Mouse (Mus musculus): Measurements from ENCODE around the gene Xylt1.

Gene Xylt1

GRCm38 (mm10) chr7:117567252-117567651, 186.5 kb downstream of the Xylt1 start:
- no peak for DNase-seq

GRCm38 (mm10) chr7:117567653-117568340, 187.0 kb downstream of the Xylt1 start:
- DNase-seq = no peak

- DNase-seq = no peak
These were observed 190.4 kb downstream of the Xylt1 start for GRCm38 (mm10) chr7:117571131-117571530.

GRCm38 (mm10) chr7:117571713-117572112, 190.9 kb downstream of the Xylt1 start:
- no peak for DNase-seq

- DNase-seq = peak; percentile 36
These were observed 192.4 kb downstream of the Xylt1 start for GRCm38 (mm10) chr7:117573170-117573569.

GRCm38 (mm10) chr7:117575417-117575816, 194.6 kb downstream of the Xylt1 start:
- DNase-seq = no peak

- DNase-seq = no peak
These were observed 196.3 kb downstream of the Xylt1 start for GRCm38 (mm10) chr7:117577035-117577434.

- no peak for DNase-seq
These were observed 204.4 kb downstream of the Xylt1 start for GRCm38 (mm10) chr7:117585164-117585563.

GRCm38 (mm10) chr7:117586811-117587210, 206.0 kb downstream of the Xylt1 start:
- DNase-seq = no peak

- no peak for DNase-seq
These were observed 206.6 kb downstream of the Xylt1 start for GRCm38 (mm10) chr7:117587234-117587929.

- DNase-seq = no peak
These were observed 207.6 kb downstream of the Xylt1 start for GRCm38 (mm10) chr7:117588426-117588825.

GRCm38 (mm10) chr7:117589359-117589758, 208.6 kb downstream of the Xylt1 start:
- no peak for DNase-seq

- no peak for DNase-seq
These were observed 209.0 kb downstream of the Xylt1 start for GRCm38 (mm10) chr7:117589820-117590219.

- DNase-seq = no peak
These were observed 213.4 kb downstream of the Xylt1 start for GRCm38 (mm10) chr7:117594191-117594590.

- no peak for DNase-seq
These were observed 214.4 kb downstream of the Xylt1 start for GRCm38 (mm10) chr7:117595029-117595695.

GRCm38 (mm10) chr7:117600443-117600842, 219.7 kb downstream of the Xylt1 start:
- DNase-seq = no peak

- DNase-seq = no peak
These were observed 229.7 kb downstream of the Xylt1 start for GRCm38 (mm10) chr7:117610439-117610838.

- DNase-seq = no peak
These were observed 232.2 kb downstream of the Xylt1 start for GRCm38 (mm10) chr7:117612788-117613473.

- DNase-seq = no peak
These were observed 233.0 kb downstream of the Xylt1 start for GRCm38 (mm10) chr7:117613796-117614195.

- no peak for DNase-seq
These were observed 233.6 kb downstream of the Xylt1 start for GRCm38 (mm10) chr7:117614346-117614745.

- no peak for DNase-seq
These were observed 234.1 kb downstream of the Xylt1 start for GRCm38 (mm10) chr7:117614851-117615250.

GRCm38 (mm10) chr7:117616277-117616676, 235.5 kb downstream of the Xylt1 start:
- DNase-seq = no peak

GRCm38 (mm10) chr7:117618715-117619150, 238.0 kb downstream of the Xylt1 start:
- DNase-seq = no peak

All from kidney, adult 18-20 months (tissue).